Mouse (Mus musculus) testis, adult 2 months (tissue): ENCODE data around the gene Serpinf2.

ENCODE experiments used
- CTCF ChIP-seq: fragments of 200-500 bp; IDR thresholded peaks from 2 replicates; pipeline ENCODE4 v1.5.1; 2012; ENCODE audit warnings: low read depth, mild to moderate bottlenecking, inconsistent platforms, low read length, moderate library complexity; ENCODE audit not compliant: control insufficient read depth, insufficient read depth, insufficient replicate concordance
- POLR2A ChIP-seq: fragments of 200-500 bp; IDR thresholded peaks from 2 replicates; pipeline ENCODE4 v1.6.1; 2012; ENCODE audit warnings: low read depth, mild to moderate bottlenecking, inconsistent platforms, low read length, moderate library complexity; ENCODE audit not compliant: control insufficient read depth

- no peak for TF ChIP-seq CTCF
- no peak for TF ChIP-seq POLR2A
Measured at GRCm38 (mm10) chr11:75429019-75429705, 10.2 kb downstream of the Serpinf2 start.
